Mouse (Mus musculus) adrenal gland (tissue): ENCODE data around the gene Smu1.
"Not testable (repeated sequence)": the region's sequence is repeated elsewhere in the genome, so short reads cannot be mapped to it uniquely, and the experiment has no call there.

ENCODE experiments used
- intact Hi-C: fragments of 180-260 bp; cut with DNase I; formaldehyde crosslinking; loops from one replicate; pipeline ENCODE4 v1.15.1; 2025
- long read RNA-seq, 2 experiments: library from polyadenylated mRNA; unstranded; transcript quantifications; one replicate each; pipeline ENCODE4 v2.0.0; 2020; ENCODE audit warnings: borderline replicate concordance in 1 of 2; ENCODE audit not compliant: insufficient replicate concordance in 1 of 2

Gene Smu1
- long read RNA-seq, experiment 1, transcript Smu1-201 (12 exons, 2,418 nt) = major isoform, 128 of 138 reads
- long read RNA-seq, experiment 1, partial matches to known transcripts = 8 of 138 reads
- long read RNA-seq, experiment 1, other reads (novel, unspliced or antisense) = 2 of 138 reads
- long read RNA-seq, experiment 2, transcript Smu1-201 (12 exons, 2,418 nt) = major isoform, 164 of 175 reads
- long read RNA-seq, experiment 2, partial matches to known transcripts = 8 of 175 reads
- long read RNA-seq, experiment 2, other reads (novel, unspliced or antisense) = 1 of 175 reads

DNA sequence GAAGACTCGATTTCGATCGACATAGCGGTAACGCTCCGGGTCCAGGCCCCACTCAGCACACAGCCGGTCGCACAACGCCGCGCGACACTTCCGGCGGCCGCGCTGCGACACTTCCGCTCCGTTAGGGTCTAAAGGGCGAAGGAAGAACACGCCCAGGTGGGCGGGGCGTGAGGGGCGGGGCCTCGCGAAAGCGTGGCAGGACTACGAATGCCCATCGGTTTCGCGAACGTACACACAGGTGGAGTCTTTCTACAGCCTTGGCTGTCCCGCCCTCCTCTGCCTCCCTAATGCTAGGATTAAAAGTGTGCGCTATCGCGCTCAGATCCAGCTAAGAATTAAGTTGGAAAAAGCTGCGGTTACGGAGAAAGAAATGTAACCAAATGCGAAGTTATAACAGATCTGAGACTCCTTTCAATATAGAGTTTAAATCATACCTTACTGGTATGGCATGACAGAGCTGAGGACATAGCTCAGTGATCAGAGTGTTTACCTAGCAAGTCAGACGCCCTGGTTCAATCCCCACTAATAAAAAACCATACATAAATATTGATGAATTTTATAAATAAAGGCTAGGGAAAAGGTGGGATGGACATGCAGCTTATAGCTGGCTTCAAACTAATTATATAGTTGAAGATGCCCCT, at the start of gene Smu1:
TSS of gene Smu1 (minus strand) at position 144 of the 641 bp plus-strand sequence.
- intact Hi-C loops = no loop called here

DNA sequence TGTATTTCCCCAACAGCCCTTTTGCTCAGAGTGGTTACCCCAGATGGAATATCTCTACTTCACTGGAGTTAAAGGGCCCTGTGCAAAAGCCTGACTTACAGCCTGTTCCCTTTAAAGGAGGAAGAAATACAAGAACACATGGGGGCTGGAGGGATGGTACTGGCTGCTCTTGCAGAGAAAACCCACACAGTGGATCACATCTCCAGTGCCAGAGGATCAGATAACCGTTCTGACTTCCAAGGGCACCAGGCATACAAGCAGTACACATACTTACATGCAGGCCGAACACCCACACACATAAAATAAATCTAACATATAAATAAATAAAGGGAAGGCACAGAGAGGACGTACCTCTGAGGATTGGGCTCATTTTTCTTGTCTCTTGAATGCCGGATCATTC, 49.7 kb upstream of the Smu1 start:
- intact Hi-C loops = no loop called here

DNA sequence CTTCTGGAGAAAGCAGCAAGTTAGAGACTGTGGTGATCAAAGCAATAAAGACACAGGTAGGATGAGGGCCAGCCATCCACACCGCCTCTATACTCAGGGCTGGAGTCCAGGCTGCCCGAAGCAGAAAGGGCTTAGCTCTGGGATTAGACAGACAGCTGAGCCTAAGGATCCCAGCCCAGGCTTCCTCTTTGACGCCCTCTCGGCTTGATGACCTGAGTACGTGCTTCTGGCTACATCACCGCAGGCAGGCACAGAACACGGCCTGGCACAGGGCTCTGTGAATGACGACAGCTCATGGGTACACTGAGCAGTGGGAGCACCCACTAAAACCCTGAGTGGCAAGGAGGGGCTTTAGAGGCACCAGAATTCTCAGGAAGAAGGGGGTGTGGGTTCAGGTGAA, 47.7 kb upstream of the Smu1 start:
- intact Hi-C loops = no loop called here

DNA sequence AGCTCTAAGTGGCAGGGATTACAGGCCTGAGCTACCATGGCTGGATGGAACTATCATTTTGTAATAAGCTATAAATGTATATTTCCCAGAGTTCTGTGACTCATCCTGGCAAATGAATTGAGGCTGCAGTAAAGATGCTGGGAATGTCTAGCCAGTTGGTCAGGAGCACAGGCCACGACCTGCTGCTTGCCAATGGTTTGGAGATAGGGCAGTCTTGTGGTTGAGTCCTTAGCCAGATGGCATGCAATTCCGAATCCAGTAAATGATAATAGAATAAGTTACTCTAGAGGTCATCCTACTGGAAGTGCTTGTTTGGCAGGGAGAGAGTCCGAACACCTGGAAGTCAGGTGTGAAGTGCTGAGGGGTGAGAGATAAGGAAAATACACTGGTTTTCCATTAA, 45.1 kb upstream of the Smu1 start:
- intact Hi-C loops = no loop called here

DNA sequence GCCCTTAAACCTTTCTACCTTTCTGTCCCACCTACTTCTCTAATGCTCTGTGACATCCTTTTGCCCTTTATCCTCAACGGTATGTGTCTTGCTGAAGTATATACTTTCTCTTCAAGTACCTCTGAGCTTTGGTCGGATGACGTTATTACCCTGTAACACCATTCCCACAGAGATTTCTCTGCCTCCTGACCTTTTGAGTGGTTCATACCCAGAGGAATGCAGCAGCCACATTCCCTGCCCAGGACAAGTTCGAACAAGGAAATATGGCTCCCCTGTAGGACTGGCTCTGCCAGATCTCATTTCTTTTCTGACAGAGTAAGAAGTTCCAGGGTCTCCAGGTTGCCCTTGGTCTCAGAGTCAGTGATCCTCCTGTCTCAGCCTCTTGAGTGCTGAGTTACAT, 44.2 kb upstream of the Smu1 start:
- intact Hi-C loops = no loop called here

DNA sequence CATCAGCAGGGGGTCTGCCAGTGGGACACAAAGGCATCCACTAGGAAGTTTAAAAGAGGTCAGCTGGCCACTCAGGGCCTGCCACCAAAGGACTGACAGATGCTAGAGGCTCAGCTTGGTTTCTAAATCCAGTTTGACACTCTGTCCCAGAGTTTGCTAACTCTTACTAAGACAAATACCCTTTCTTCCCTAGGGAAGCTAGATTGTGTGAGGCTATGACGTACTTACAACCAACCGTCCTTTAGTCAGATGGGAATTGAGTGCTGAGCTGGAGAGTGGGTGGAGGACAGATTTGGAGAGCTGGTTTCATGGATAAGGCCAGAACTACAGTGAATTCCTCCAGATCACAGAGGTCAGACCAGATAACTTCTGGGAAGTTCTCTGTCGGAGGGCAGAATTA, 43.1 kb upstream of the Smu1 start:
- intact Hi-C loops = no loop called here

DNA sequence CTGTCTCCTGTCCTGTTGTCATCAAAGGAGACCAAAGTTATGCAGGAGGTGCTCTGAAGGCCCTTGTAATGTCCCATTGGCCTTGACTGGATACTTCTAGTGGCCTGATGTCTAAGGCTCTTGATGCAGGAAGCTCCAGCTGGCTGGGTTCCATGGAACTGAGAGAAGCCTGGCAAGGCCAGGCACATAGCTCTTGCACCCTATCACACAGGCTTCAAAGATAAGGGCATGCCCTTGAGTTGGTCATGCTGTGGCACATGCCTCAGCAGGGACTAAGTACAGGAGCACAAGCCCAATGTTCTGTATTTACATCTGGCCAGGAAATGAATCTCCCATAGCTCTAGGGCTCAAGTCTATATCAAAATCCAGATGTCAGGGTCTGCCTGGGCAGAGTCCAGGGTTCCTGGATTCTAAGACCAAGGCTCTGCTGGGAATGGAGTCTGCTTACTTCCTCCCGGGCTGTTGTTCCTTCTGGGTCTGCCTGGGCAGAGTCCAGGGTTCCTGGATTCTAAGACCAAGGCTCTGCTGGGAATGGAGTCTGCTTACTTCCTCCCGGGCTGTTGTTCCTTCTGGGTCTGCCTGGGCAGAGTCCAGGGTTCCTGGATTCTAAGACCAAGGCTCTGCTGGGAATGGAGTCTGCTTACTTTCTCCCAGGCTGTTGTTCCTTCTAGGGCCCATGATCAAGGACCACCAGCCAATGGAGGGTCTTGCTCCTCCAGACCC, 41.3 kb upstream of the Smu1 start:
- intact Hi-C loops = not testable (repeated sequence)

DNA sequence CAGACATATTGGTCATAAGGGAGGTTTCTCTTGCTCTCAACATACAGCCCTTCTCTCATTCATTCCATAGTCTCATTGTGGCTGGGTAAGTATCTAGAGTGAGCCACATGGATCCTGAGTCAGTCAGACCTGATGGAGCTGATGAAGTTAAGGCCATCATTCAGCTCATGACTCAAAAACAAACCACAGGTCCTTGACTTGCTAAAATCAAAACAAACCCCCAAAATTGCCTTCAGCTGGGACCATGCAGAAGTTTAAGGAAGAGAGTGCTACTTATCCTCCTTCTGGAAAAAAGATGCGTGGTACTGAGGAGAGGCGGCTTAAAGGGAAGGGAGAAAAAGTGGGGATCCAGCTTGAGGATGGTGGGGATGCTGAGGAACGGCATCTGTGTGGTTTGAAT, 38.0 kb upstream of the Smu1 start:
- intact Hi-C loops = no loop called here

DNA sequence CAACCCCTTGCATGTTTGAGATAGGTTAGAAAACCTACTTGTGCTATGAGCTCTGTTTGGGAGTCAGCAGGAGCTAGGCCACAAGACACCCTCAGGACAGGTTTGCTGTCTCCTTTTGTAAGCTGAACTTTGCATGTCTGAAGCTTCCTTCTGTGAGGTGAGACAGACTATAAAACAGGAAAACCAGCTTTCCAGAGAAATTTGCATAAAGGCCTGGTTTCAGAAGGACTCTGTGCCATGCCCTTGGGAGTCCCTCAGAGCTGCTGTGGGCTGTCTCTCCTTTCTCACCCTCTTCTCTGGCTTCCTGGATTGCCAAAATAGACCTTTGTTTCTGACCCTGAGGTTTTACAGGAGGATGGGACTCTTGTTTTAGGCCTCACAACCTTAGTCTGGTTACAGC, 36.6 kb upstream of the Smu1 start:
- intact Hi-C loops = no loop called here

DNA sequence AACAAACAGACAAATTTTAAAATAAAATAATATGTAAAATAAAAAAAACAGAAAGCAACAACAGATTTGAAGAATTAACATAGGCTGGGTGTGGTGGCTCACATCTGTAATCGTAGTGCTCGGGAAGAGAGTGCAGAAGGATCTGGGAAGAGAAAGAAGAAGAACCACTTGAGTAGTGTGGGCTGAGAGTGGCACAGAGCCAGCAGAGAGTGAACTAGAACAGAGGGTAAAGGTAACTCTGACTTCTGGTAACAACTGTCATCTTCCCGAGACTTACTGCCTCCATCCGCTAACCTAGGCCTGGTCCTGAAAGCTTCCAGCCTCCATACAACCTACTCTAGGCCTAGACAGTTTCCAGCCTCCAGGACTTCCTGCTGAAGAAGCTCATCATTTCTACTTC, 33.5 kb upstream of the Smu1 start:
- intact Hi-C loops = no loop called here

DNA sequence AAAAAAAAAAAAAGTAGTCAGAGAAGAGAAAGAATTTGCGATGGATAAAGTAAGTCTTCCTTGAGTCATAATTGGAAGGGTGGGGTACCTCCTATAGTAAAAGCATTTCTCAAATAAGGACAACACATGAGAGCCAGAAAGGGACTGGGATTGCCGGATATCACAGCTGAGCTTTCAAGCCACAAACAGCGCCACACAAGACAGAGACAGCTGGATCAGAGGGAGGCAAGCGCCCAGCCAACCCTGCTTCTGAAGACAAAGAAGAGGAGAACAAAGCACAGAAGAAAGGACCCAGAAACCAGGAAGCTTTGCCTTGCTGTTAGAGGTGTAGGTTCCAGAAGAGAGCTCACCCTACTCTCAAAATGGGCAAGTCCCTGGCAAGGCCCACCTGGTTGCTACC, 28.9 kb upstream of the Smu1 start:
- intact Hi-C loops = no loop called here

DNA sequence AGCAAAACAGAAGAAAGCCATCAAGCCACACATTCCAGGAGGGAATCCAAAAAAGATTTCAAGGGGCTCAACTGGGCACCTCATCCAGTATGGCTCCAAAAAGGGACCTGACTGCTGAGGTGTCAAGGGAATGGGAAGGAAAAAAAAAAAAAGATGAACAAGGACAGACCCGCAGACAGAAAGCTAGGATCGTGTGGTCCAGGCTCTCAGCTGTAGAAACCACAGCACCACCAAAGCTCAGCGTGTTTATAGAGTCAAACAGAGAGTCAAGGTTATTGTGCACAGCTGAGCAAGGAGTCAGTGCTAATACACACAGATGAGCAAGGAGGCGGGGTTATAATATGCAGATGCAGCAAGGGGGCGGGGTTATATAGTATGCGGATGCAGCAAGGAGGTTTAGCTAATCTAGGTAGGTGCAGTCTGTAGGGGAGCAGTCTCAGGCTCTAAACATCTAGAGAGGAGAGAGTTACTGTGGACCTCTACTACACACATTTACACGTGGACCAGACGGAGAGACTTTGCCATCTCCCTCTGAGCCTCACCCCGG, 28.0 kb upstream of the Smu1 start:
- intact Hi-C loops = no loop called here

DNA sequence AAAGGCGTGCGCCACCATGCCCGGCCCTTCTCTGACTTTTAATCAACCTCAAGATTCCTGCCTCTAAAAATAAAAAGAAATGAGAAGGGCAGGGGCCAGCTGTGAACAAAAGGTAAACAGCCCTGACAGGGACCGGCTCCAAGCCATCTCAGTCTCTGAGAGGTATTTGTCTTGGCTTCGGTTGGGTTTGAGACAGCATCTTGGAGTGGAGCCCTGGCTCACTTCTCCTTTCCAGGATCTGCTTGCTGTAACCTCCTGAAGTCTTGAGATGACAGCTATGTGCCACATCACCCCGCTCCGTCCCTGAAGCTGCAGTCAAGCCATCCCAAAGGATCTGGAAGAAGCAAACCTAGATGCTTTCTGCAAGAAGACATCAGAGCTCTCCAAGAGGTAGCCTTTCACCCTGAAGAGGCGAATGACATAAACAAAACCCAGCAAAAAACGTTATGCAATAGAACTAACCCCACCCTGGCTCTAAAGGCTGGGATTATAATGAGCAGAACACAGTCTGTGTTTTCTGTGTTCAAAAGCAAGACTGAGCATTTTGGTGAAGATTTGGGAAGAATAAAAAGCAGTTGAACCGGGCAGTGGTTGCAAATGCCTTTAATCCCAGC, 26.9 kb upstream of the Smu1 start:
- intact Hi-C loops = no loop called here

DNA sequence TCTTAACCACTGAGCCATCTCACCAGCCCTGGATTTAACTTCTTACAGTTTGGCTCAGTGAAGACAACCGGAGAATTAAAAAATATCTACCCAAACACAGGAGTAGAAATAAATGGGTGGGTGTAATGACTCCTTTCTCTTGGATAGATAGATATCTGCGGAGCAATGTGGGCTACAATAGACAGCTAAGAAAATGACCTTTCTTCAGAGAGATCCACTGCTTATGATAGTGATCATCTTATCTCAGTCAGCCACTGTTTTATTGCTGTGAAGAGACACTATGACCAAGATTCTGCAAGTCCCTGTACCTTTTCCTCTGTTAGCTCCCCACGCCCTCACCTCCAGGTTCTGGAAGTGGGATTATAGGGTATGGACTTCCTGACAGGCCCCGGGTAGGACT, 25.3 kb upstream of the Smu1 start:
- intact Hi-C loops = no loop called here

DNA sequence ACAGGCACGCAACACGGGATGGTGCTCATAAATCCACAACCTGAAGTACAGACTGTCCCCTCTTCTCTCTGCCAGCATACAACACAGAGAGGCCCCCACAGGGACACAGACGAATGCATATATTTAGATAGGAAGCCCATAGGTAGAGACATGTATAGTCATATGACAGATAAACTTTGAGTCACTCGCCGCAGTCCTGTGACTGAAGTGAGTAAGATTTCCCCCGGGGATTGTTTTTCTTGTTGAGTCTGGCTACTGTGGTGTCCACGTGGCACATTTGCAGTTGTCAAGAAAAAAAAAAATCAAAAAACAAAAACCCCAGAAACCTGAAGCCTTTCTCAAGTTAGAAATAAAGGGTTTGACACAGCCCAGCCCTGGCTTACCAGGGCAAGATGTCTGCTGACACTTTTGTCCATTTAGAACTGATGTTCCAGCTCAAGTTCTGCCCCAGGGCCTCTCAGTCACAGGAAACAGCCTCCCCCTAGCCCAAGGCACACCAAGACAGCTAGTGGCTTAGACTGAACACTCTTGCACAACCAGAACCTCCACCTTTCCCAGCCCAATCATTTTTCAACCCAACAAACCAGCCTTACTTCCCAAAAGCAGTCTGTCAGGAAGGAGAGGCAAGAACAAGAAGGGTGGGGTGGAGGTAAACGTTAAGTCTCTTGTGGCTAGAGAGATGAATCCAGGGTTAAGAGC, 24.2 kb upstream of the Smu1 start:
- intact Hi-C loops = no loop called here

DNA sequence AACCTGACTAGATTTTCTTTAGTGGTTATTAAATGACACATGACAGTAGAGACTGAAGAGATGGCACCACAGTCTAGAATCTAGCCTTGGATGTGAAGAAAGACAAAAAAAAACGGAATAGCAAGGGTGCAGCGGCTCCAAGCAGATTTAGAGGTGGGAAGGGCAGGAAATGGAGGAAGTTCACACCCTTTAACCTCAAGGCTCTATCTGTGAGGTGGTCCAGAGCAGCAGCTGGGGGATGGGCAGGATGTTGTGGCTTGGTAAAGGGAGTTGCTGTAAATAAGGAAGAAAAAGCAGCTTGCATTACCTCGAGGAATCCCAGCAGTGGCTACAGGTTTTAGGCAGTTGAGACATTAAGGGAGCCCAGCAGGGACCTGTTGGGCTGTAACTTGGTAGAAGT, 23.4 kb upstream of the Smu1 start:
- intact Hi-C loops = no loop called here

DNA sequence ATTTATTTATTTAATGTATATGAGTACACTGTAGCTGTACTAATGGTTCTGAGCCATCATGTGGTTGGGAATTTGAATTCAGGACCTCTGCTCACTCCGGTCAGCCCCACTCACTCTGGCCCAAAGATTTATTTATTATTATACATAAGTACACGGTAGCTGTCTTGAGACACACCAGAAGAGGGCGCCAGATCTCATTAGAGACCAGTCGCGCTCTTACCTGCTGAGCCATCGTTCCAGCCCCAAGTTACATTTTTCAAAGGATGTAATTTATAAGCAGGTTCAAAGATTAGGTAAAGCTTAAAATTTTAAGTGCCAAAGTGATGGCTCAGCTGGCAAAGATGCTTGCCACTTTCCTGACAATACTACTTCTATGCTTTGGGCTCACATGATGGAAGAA, 20.9 kb upstream of the Smu1 start:
- intact Hi-C loops = loop anchor here (5.0 kb wide), 1 partner anchor 74 kb away; the partner anchor contains the start of gene B4galt1

DNA sequence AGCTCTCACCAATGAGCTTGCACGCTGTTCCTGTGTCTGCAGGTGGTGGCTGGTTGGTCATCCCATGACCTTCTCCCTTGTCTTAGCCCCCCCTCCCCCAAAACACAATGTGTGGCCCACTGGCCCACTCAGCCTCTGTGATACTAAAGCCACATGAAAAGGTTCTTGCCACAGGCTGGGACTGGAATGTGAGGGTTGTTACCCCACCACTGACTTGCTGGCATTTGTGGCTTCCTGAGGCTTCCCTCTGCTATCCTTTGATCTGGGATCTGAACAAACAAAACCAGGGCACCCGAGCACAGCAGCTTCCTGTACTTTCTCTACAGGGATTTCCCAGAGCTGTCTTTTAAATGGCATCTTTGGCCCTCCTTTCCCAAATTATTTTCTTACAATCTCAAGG, 19.4 kb upstream of the Smu1 start:
- intact Hi-C loops = loop anchor here (5.0 kb wide), 1 partner anchor 75 kb away; the partner anchor contains the start of gene B4galt1

DNA sequence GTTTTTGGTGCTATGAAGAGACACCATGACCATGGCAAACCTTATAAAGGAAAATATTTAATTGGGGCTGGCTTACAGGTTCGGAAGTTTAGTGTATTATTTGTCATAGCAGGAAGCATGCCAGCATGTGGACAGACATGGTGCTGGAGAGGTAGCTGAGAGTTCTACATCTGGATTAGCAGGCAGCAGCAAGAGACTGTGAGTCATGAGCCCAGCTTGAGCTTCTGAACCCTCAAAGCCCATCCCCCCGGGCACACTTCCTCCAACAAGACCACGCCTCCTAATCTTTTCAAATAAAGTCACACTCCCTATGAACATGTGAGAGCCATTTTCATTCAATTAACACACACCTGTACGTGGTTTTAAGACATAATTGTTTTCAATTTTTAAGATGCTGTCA, 18.7 kb upstream of the Smu1 start:
- intact Hi-C loops = loop anchor here (5.0 kb wide), 1 partner anchor 76 kb away; the partner anchor contains the start of gene B4galt1

DNA sequence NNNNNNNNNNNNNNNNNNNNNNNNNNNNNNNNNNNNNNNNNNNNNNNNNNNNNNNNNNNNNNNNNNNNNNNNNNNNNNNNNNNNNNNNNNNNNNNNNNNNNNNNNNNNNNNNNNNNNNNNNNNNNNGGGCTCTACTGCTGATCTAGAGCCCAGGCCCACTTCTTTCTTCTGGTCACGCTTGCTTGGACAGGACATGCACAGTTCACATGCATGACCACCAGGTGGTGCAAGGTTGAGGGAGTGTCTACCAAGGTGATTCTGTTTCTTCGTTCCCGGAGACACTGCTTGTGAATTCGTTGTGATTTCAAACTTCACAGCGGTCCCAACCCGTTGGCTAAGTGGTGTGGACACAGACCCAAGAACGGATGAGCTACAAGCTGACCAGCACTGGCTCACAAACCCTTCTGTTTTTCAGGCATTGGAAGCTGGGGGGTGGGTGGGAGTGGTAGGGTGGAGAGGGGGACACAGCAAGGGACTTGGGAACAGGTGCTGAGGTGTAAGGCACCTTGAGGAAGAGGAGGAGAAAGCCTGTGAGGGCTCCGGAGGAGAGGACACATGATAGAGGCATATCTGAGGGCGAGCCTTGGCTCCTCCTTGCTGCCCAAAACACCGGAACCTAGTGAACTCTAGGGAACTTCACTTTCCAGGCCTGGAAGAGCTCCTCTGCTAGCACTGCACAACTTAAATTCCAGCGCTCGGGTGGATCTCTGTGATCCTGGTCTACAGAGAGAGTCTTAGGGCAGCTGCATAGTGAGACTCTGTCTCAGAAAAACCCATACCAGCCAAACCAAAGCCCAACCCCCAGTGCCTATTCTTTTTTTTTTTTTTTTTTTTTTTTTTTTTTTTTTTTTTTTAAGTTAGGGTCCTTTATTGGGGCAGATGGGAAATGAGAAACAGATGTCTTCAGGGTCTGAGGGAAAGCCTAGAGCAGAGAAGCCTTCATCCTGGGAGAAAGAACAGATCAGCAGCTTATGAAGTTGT, 16.8 kb upstream of the Smu1 start:
- intact Hi-C loops = loop anchor here (2.0 to 5.0 kb wide), 2 partner anchors 78 to 132 kb away; partner anchors contain the start of gene B4galt1
